27 mouse cellular contexts compared by ENCODE assay signal in genomic region chr14:99225929-99226328, GRCm38 (mm10).
"Had no signal": no experiment of that assay in that cellular context is flagged by ENCODE, and none has a peak within 500 bp of the region (broad histone marks: within the 10 kb centered on the region; RNA-seq: fewer than 3 reads in every experiment).

No protein-coding gene starts in this region.

- H3K27me3 ChIP-seq: heart, embryonic 13.5 days; heart, embryonic 15.5 days; hindbrain, embryonic 13.5 days; hindbrain, embryonic 15.5 days; kidney, embryonic 15.5 days; limb, embryonic 12.5 days; liver, embryonic 13.5 days; liver, embryonic 15.5 days had no signal

- H3K9me3 ChIP-seq: heart, embryonic 13.5 days; heart, embryonic 15.5 days; hindbrain, embryonic 13.5 days; hindbrain, embryonic 15.5 days; kidney, embryonic 15.5 days; limb, embryonic 10.5 days; limb, embryonic 12.5 days; liver, embryonic 13.5 days; liver, embryonic 15.5 days had no signal

- H3K4me3 ChIP-seq: heart, embryonic 13.5 days; heart, embryonic 15.5 days; hindbrain, embryonic 13.5 days; hindbrain, embryonic 15.5 days; kidney, embryonic 15.5 days; left cerebral cortex, adult 2 months; limb, embryonic 10.5 days; limb, embryonic 12.5 days; liver, embryonic 13.5 days; liver, embryonic 15.5 days had no signal

- H3K27ac ChIP-seq: heart, embryonic 13.5 days; heart, embryonic 15.5 days; hindbrain, embryonic 13.5 days; hindbrain, embryonic 15.5 days; hindbrain, postnatal 0 days; kidney, embryonic 15.5 days; kidney, postnatal 0 days; left cerebral cortex, adult 2 months; limb, embryonic 10.5 days; limb, embryonic 12.5 days; liver, embryonic 13.5 days; liver, embryonic 15.5 days had no signal

- H3K9ac ChIP-seq: heart, embryonic 13.5 days; heart, embryonic 15.5 days; hindbrain, embryonic 13.5 days; hindbrain, embryonic 15.5 days; kidney, embryonic 15.5 days; limb, embryonic 12.5 days; liver, embryonic 13.5 days; liver, embryonic 15.5 days; liver, postnatal 0 days had no signal

- DNase-seq: gastrocnemius, postnatal 14 days; gastrocnemius, postnatal 36 days; heart, adult 18-20 months; heart, postnatal 14 days; heart, postnatal 36 days; kidney, adult 11 months; kidney, adult 2 months; kidney, adult 9 months; kidney, postnatal 14 days; kidney, postnatal 36 days; layer of hippocampus, adult 9-11 months; liver; liver, embryonic 13.5 days; liver, postnatal 0 days had no signal

- H3K4me2 ChIP-seq: heart, embryonic 11.5 days; heart, embryonic 13.5 days; heart, embryonic 15.5 days; hindbrain, embryonic 13.5 days; hindbrain, embryonic 15.5 days; kidney, embryonic 15.5 days; limb, embryonic 12.5 days; liver, embryonic 11.5 days; liver, embryonic 13.5 days; liver, embryonic 15.5 days had no signal

- H3K36me3 ChIP-seq: heart, embryonic 15.5 days; hindbrain, embryonic 13.5 days; liver, embryonic 15.5 days had no signal

- H3K4me1 ChIP-seq: heart, embryonic 13.5 days; heart, embryonic 15.5 days; hindbrain, embryonic 13.5 days; hindbrain, embryonic 15.5 days; kidney, embryonic 15.5 days; limb, embryonic 10.5 days; limb, embryonic 12.5 days; liver, embryonic 13.5 days; liver, embryonic 15.5 days had no signal

- ATAC-seq: hindbrain, postnatal 0 days; liver, postnatal 0 days had no signal
